Mouse (Mus musculus) erythroid progenitor cell, adult 5-6 weeks (primary cell): ENCODE results near the gene Arhgdib. TPM values are rescaled to one million over a fixed set of nuclear protein-coding genes. Genes with fewer than 3 reads are reported as not detected.
"Not testable (repeated sequence)": the region's sequence is repeated elsewhere in the genome, so short reads cannot be mapped to it uniquely, and the experiment has no call there.

ENCODE experiments used
- ATAC-seq: replicated peaks from 2 replicates; pipeline ENCODE4 v1.8.0; 2016; ENCODE audit warnings: moderate number of reproducible peaks, mild to moderate bottlenecking, moderate TSS enrichment, inconsistent platforms; ENCODE audit not compliant: poor library complexity, low FRiP score, severe bottlenecking
- total RNA-seq, 2 experiments: library from RNA; stranded (forward) in 1 of 2; stranded (reverse) in 1 of 2; fragments of 150-400 nt in 1 of 2; fragments of 186-747, 209-891 nt in 1 of 2; gene quantifications; 2 replicates each; pipeline versions ENCODE4 v1.2.3 to v1.2.4; 2015 to 2017; ENCODE audit warnings: low replicate concordance in 2 of 2

Arhgdib gene
- total RNA-seq, 2 experiments from 2014 or later = 160 to 634 TPM

- ATAC-seq = no peak
These were observed 43.5 kb downstream of the Arhgdib start for GRCm38 (mm10) chr6:136898222-136898621.

GRCm38 (mm10) chr6:136897789-136898188 lies 43.9 kb downstream of the Arhgdib start:
- no peak for ATAC-seq

- ATAC-seq = no peak
These were observed 47.0 kb downstream of the Arhgdib start for GRCm38 (mm10) chr6:136894532-136895339.

- no peak for ATAC-seq
These were observed 49.7 kb downstream of the Arhgdib start for GRCm38 (mm10) chr6:136892002-136892401.

GRCm38 (mm10) chr6:136889554-136889953 lies 52.1 kb downstream of the Arhgdib start:
- no peak for ATAC-seq

- ATAC-seq = no peak
These were observed 52.6 kb downstream of the Arhgdib start for GRCm38 (mm10) chr6:136889067-136889466.

- ATAC-seq = no peak
These were observed 53.8 kb downstream of the Arhgdib start for GRCm38 (mm10) chr6:136887854-136888253.

- not testable (repeated sequence) for ATAC-seq
These were observed 56.9 kb downstream of the Arhgdib start for GRCm38 (mm10) chr6:136884766-136885165.

GRCm38 (mm10) chr6:136883961-136884360 lies 57.7 kb downstream of the Arhgdib start:
- ATAC-seq = no peak

GRCm38 (mm10) chr6:136883431-136883915 lies 58.2 kb downstream of the Arhgdib start:
- no peak for ATAC-seq

GRCm38 (mm10) chr6:136881678-136882077 lies 60.0 kb downstream of the Arhgdib start:
- ATAC-seq = no peak

- 0 out of 2 replicates have a peak, but pooled peaks have one; percentile 19 for ATAC-seq
These were observed 66.0 kb downstream of the Arhgdib start, which contains the start of gene Mgp for GRCm38 (mm10) chr6:136875670-136876069. TSS of gene Mgp (minus strand) at chr6:136875823.

- ATAC-seq = no peak
These were observed 67.1 kb downstream of the Arhgdib start for GRCm38 (mm10) chr6:136874599-136874998.

Other genes starting within 250 kb of the Arhgdib start
- not detected in 2 replicates for gene Gucy2c, start 160.1 kb downstream of the Arhgdib start, total RNA-seq (2015; ENCODE audit: low replicate concordance)
- gene Gucy2c, start 160.1 kb downstream of the Arhgdib start, total RNA-seq (2017; ENCODE audit: low replicate concordance) = not detected in 2 replicates
- 82.5 and 87.6 TPM in 2 replicates for gene Hist4h4, start 137.5 kb downstream of the Arhgdib start, total RNA-seq (2015; ENCODE audit: low replicate concordance)
- 74.3 and 120 TPM in 2 replicates for gene Hist4h4, start 137.5 kb downstream of the Arhgdib start, total RNA-seq (2017; ENCODE audit: low replicate concordance)
- gene H2afj, start 133.7 kb downstream of the Arhgdib start, total RNA-seq (2015; ENCODE audit: low replicate concordance) = 51.1 and 55.5 TPM in 2 replicates
- 33.1 and 75.9 TPM in 2 replicates for gene H2afj, start 133.7 kb downstream of the Arhgdib start, total RNA-seq (2017; ENCODE audit: low replicate concordance)
- gene BC049715, start 114.3 kb downstream of the Arhgdib start, total RNA-seq (2015; ENCODE audit: low replicate concordance) = 6.3 and 8.3 TPM in 2 replicates
- gene BC049715, start 114.3 kb downstream of the Arhgdib start, total RNA-seq (2017; ENCODE audit: low replicate concordance) = 0.91 and 3.6 TPM in 2 replicates
- 103 and 123 TPM in 2 replicates for gene Wbp11, start 113.7 kb downstream of the Arhgdib start, total RNA-seq (2015; ENCODE audit: low replicate concordance)
- gene Wbp11, start 113.7 kb downstream of the Arhgdib start, total RNA-seq (2017; ENCODE audit: low replicate concordance) = 116 and 132 TPM in 2 replicates
- not detected in 2 replicates for gene Smco3, start 106.4 kb downstream of the Arhgdib start, total RNA-seq (2015; ENCODE audit: low replicate concordance)
- gene Smco3, start 106.4 kb downstream of the Arhgdib start, total RNA-seq (2017; ENCODE audit: low replicate concordance) = not detected in 2 replicates
- gene Art4, start 84.2 kb downstream of the Arhgdib start, total RNA-seq (2015; ENCODE audit: low replicate concordance) = 89.7 and 101 TPM in 2 replicates
- 123 and 147 TPM in 2 replicates for gene Art4, start 84.2 kb downstream of the Arhgdib start, total RNA-seq (2017; ENCODE audit: low replicate concordance)
- gene Mgp, start 66.1 kb downstream of the Arhgdib start, total RNA-seq (2015; ENCODE audit: low replicate concordance) = not detected in 2 replicates
- 1.4 TPM in 1 of 2 replicates, not detected in the other for gene Mgp, start 66.1 kb downstream of the Arhgdib start, total RNA-seq (2017; ENCODE audit: low replicate concordance)
- gene Erp27, start 19.7 kb downstream of the Arhgdib start, total RNA-seq (2015; ENCODE audit: low replicate concordance) = not detected in 2 replicates
- not detected in 2 replicates for gene Erp27, start 19.7 kb downstream of the Arhgdib start, total RNA-seq (2017; ENCODE audit: low replicate concordance)
- gene Pde6h, start 18.1 kb downstream of the Arhgdib start, total RNA-seq (2015; ENCODE audit: low replicate concordance) = not detected in 2 replicates
- 0.51 TPM in 1 of 2 replicates, not detected in the other for gene Pde6h, start 18.1 kb downstream of the Arhgdib start, total RNA-seq (2017; ENCODE audit: low replicate concordance)
- not detected in 2 replicates for gene Rerg, start 228.6 kb upstream of the Arhgdib start, total RNA-seq (2015; ENCODE audit: low replicate concordance)
- not detected in 2 replicates for gene Rerg, start 228.6 kb upstream of the Arhgdib start, total RNA-seq (2017; ENCODE audit: low replicate concordance)